Mouse (Mus musculus) forebrain, embryonic 10.5 days (tissue): ENCODE measurements around the gene Gm10340. TPM values are rescaled to one million over a fixed set of nuclear protein-coding genes. Genes with fewer than 3 reads are reported as not detected.
"Not testable (repeated sequence)": the region's sequence is repeated elsewhere in the genome, so short reads cannot be mapped to it uniquely, and the experiment has no call there.

ENCODE experiments used
- DNase-seq: peaks from one replicate; pipeline ENCODE4 v3.0.0-alpha.2; 2017; ENCODE audit warnings: low spot score; ENCODE audit errors: extremely low spot score
- H3K27ac ChIP-seq: fragments of 300-500 bp; sonication (generic); 2 replicates; pipeline ENCODE4 v1.5.1; 2016; ENCODE audit warnings: mild to moderate bottlenecking
- H3K27me3 ChIP-seq: fragments of 300-500 bp; sonication (generic); 2 replicates; pipeline ENCODE4 v1.6.1; 2016; ENCODE audit warnings: mild to moderate bottlenecking; ENCODE audit not compliant: poor library complexity, severe bottlenecking
- H3K36me3 ChIP-seq: fragments of 300-500 bp; sonication (generic); replicated peaks from 2 replicates; pipeline ENCODE4 v1.6.1; 2016; ENCODE audit warnings: mild to moderate bottlenecking, moderate library complexity
- H3K4me1 ChIP-seq: fragments of 300-500 bp; sonication (generic); 2 replicates; pipeline ENCODE4 v1.6.1; 2016
- H3K4me3 ChIP-seq: fragments of 300-500 bp; sonication (generic); 2 replicates; pipeline ENCODE4 v1.5.1; 2016; ENCODE audit warnings: mild to moderate bottlenecking, moderate library complexity
- H3K9me3 ChIP-seq: fragments of 300-500 bp; sonication (generic); 2 replicates; pipeline ENCODE4 v1.6.1; 2016; ENCODE audit warnings: mild to moderate bottlenecking, moderate library complexity
- WGBS: fragments of 180-500 bp; shearing (Covaris S2); methylation state at CpG from one replicate; pipeline ENCODE4 v1.1.7; 2016; 5-methylcytosine and 5-hydroxymethylcytosine counted together
- polyA plus RNA-seq: library from polyadenylated mRNA; unstranded; fragments of >200 nt; fragmentation: Nextera tagmentation; extraction: Ambion mirVana; gene quantifications from 2 replicates; pipeline ENCODE4 v1.2.1, GENCODE M21; 2016

Gene Gm10340
- polyA plus RNA-seq: not detected in 2 replicates

- not testable (repeated sequence) for H3K4me3 ChIP-seq, DNase-seq, H3K27me3 ChIP-seq, H3K27ac ChIP-seq, H3K4me1 ChIP-seq, H3K9me3 ChIP-seq, H3K36me3 ChIP-seq
- WGBS: 96% methylated on average over 2 of the region's 3 CpGs
Measured at GRCm38 (mm10) chr14:3133697-3134096, at the start of gene Gm10340. Gene Gm10340 (plus strand): TSS chr14:3133997.

GRCm38 (mm10) chr14:3116051-3116450, 17.7 kb upstream of the Gm10340 start:
- 93% methylated on average over 22 of the region's 25 CpGs for WGBS

GRCm38 (mm10) chr14:3187955-3188354, 54.2 kb downstream of the Gm10340 start, which contains the start of gene Gm5795:
Gene Gm5795 (plus strand): TSS chr14:3188255.
- WGBS: no CpG with 5 or more reads among the region's 2 CpGs
- H3K36me3 ChIP-seq, H3K4me3 ChIP-seq, DNase-seq, H3K27ac ChIP-seq, H3K27me3 ChIP-seq, H3K9me3 ChIP-seq, H3K4me1 ChIP-seq: not testable (repeated sequence)

More at GRCm38 (mm10) chr14:3116051-3116450, 17.7 kb upstream of the Gm10340 start:
- H3K27me3 ChIP-seq, H3K36me3 ChIP-seq, DNase-seq, H3K4me1 ChIP-seq, H3K27ac ChIP-seq, H3K4me3 ChIP-seq, H3K9me3 ChIP-seq: not testable (repeated sequence)

Other genes starting within 250 kb of the Gm10340 start
- not detected in 2 replicates for gene Gm2888, start 104.0 kb upstream of the Gm10340 start, polyA plus RNA-seq
- gene Gm2897, start 84.7 kb upstream of the Gm10340 start, polyA plus RNA-seq: 3.1 and 3.4 TPM in 2 replicates
- gene Gm5795, start 54.3 kb downstream of the Gm10340 start, polyA plus RNA-seq: not detected in 2 replicates
- 9.5 and 9.9 TPM in 2 replicates for gene D830030K20Rik, start 74.5 kb downstream of the Gm10340 start, polyA plus RNA-seq
- not detected in 2 replicates for gene Gm2956, start 198.6 kb downstream of the Gm10340 start, polyA plus RNA-seq